Mouse (Mus musculus): ENCODE data around the gene Papola. TPM values are rescaled to one million over a fixed set of nuclear protein-coding genes. Genes with fewer than 3 reads are reported as not detected.
A peak's percentile ranks its signal among the peaks of the same experiment; 100 is the strongest.

Papola gene
- polyA plus RNA-seq, 1 experiment from 2014 or later: 226 TPM

- WGBS: 92% methylated on average over 2 of the region's 2 CpGs
- H3K9ac ChIP-seq (ENCODE audit: low read length): no peak overlapping the region
- H3K4me2 ChIP-seq (ENCODE audit: low read depth, severe bottlenecking): no peak overlapping the region
- no peak overlapping the region for H3K27ac ChIP-seq (replicated peaks; ENCODE audit: low read depth, low read length)
- no peaks in the 10 kb centered on the region for H3K27me3 ChIP-seq (ENCODE audit: control insufficient read depth, insufficient read depth, low read length)
- DNase-seq (ENCODE audit: low spot score): no peak
- no peaks in the 10 kb centered on the region for H3K36me3 ChIP-seq (ENCODE audit: control insufficient read depth, insufficient read depth, low read length)
- no peak overlapping the region for H3K4me3 ChIP-seq (ENCODE audit: low read depth, low read length)
- no peaks in the 10 kb centered on the region for H3K9me3 ChIP-seq (ENCODE audit: control insufficient read depth, low read length)
- ATAC-seq (ENCODE audit: insufficient number of reproducible peaks, low FRiP score, low TSS enrichment, low read depth): no peak
- no peaks in the 10 kb centered on the region for H3K4me1 ChIP-seq (ENCODE audit: control insufficient read depth, insufficient read depth, low read length)
Observed at GRCm38 (mm10) chr12:105758911-105759310, 25.6 kb upstream of the Papola start.

GRCm38 (mm10) chr12:105759849-105760478 lies 24.5 kb upstream of the Papola start:
- 24% methylated on average over 10 of the region's 10 CpGs for WGBS
- Histone ChIP-seq H3K4me1 (ENCODE audit: control insufficient read depth, insufficient read depth, low read length) (no peaks in the 10 kb centered on the region), H3K4me3 (ENCODE audit: low read depth, low read length) (no peak overlapping the region), H3K9me3 (ENCODE audit: control insufficient read depth, low read length) (no peaks in the 10 kb centered on the region), H3K27me3 (ENCODE audit: control insufficient read depth, insufficient read depth, low read length) (no peaks in the 10 kb centered on the region), H3K36me3 (ENCODE audit: control insufficient read depth, insufficient read depth, low read length) (no peaks in the 10 kb centered on the region), H3K9ac (ENCODE audit: low read length) (no peak overlapping the region), H3K4me2 (ENCODE audit: low read depth, severe bottlenecking) (no peak overlapping the region), H3K27ac (replicated peaks; ENCODE audit: low read depth, low read length) (no peak overlapping the region)
- DNase-seq (ENCODE audit: low spot score) (no peak), ATAC-seq (ENCODE audit: insufficient number of reproducible peaks, low FRiP score, low TSS enrichment, low read depth) (no peak)

- WGBS: 83% methylated on average over 11 of the region's 11 CpGs
- ATAC-seq (ENCODE audit: insufficient number of reproducible peaks, low FRiP score, low TSS enrichment, low read depth) (no peak), DNase-seq (ENCODE audit: low spot score) (no peak)
- Histone ChIP-seq H3K4me2 (ENCODE audit: low read depth, severe bottlenecking) (no peak overlapping the region), H3K27me3 (ENCODE audit: control insufficient read depth, insufficient read depth, low read length) (no peaks in the 10 kb centered on the region), H3K27ac (replicated peaks; ENCODE audit: low read depth, low read length) (no peak overlapping the region), H3K9me3 (ENCODE audit: control insufficient read depth, low read length) (no peaks in the 10 kb centered on the region), H3K9ac (ENCODE audit: low read length) (no peak overlapping the region), H3K36me3 (ENCODE audit: control insufficient read depth, insufficient read depth, low read length) (no peaks in the 10 kb centered on the region), H3K4me3 (ENCODE audit: low read depth, low read length) (no peak overlapping the region), H3K4me1 (ENCODE audit: control insufficient read depth, insufficient read depth, low read length) (no peaks in the 10 kb centered on the region)
Observed at GRCm38 (mm10) chr12:105761171-105761570, 23.3 kb upstream of the Papola start.

- DNase-seq (ENCODE audit: low spot score) (no peak), ATAC-seq (ENCODE audit: insufficient number of reproducible peaks, low FRiP score, low TSS enrichment, low read depth) (no peak)
- Histone ChIP-seq H3K9me3 (ENCODE audit: control insufficient read depth, low read length) (no peaks in the 10 kb centered on the region), H3K4me2 (ENCODE audit: low read depth, severe bottlenecking) (no peak overlapping the region), H3K27ac (replicated peaks; ENCODE audit: low read depth, low read length) (no peak overlapping the region), H3K4me3 (ENCODE audit: low read depth, low read length) (no peak overlapping the region), H3K27me3 (ENCODE audit: control insufficient read depth, insufficient read depth, low read length) (no peaks in the 10 kb centered on the region), H3K36me3 (ENCODE audit: control insufficient read depth, insufficient read depth, low read length) (no peaks in the 10 kb centered on the region), H3K9ac (ENCODE audit: low read length) (no peak overlapping the region), H3K4me1 (ENCODE audit: control insufficient read depth, insufficient read depth, low read length) (no peaks in the 10 kb centered on the region)
- 81% methylated on average over 3 of the region's 3 CpGs for WGBS
Observed at GRCm38 (mm10) chr12:105761629-105762028, 22.9 kb upstream of the Papola start.

GRCm38 (mm10) chr12:105769700-105770099 lies 14.8 kb upstream of the Papola start:
- Histone ChIP-seq H3K9me3 (ENCODE audit: control insufficient read depth, low read length) (no peaks in the 10 kb centered on the region), H3K27me3 (ENCODE audit: control insufficient read depth, insufficient read depth, low read length) (no peaks in the 10 kb centered on the region), H3K4me2 (ENCODE audit: low read depth, severe bottlenecking) (no peak overlapping the region), H3K4me1 (ENCODE audit: control insufficient read depth, insufficient read depth, low read length) (no peaks in the 10 kb centered on the region), H3K27ac (replicated peaks; ENCODE audit: low read depth, low read length) (no peak overlapping the region), H3K4me3 (ENCODE audit: low read depth, low read length) (no peak overlapping the region), H3K9ac (ENCODE audit: low read length) (no peak overlapping the region), H3K36me3 (ENCODE audit: control insufficient read depth, insufficient read depth, low read length) (no peaks in the 10 kb centered on the region)
- DNase-seq (ENCODE audit: low spot score): no peak
- ATAC-seq (ENCODE audit: insufficient number of reproducible peaks, low FRiP score, low TSS enrichment, low read depth): no peak
- 76% methylated on average over 10 of the region's 10 CpGs for WGBS

- H3K36me3 ChIP-seq (ENCODE audit: control insufficient read depth, insufficient read depth, low read length): no peaks in the 10 kb centered on the region
- no peaks in the 10 kb centered on the region for H3K27me3 ChIP-seq (ENCODE audit: control insufficient read depth, insufficient read depth, low read length)
- no peak overlapping the region for H3K27ac ChIP-seq (replicated peaks; ENCODE audit: low read depth, low read length)
- no peaks in the 10 kb centered on the region for H3K9me3 ChIP-seq (ENCODE audit: control insufficient read depth, low read length)
- ATAC-seq (ENCODE audit: insufficient number of reproducible peaks, low FRiP score, low TSS enrichment, low read depth) (no peak), DNase-seq (ENCODE audit: low spot score) (no peak)
- no peak overlapping the region for H3K9ac ChIP-seq (ENCODE audit: low read length)
- H3K4me3 ChIP-seq (ENCODE audit: low read depth, low read length): no peak overlapping the region
- H3K4me1 ChIP-seq (ENCODE audit: control insufficient read depth, insufficient read depth, low read length): no peaks in the 10 kb centered on the region
- H3K4me2 ChIP-seq (ENCODE audit: low read depth, severe bottlenecking): no peak overlapping the region
- WGBS: 80% methylated on average over 7 of the region's 7 CpGs
Observed at GRCm38 (mm10) chr12:105774871-105775270, 9.6 kb upstream of the Papola start.

GRCm38 (mm10) chr12:105777651-105778050 lies 6.8 kb upstream of the Papola start:
- Histone ChIP-seq H3K27me3 (ENCODE audit: control insufficient read depth, insufficient read depth, low read length) (no peaks in the 10 kb centered on the region), H3K4me3 (ENCODE audit: low read depth, low read length) (no peak overlapping the region), H3K36me3 (ENCODE audit: control insufficient read depth, insufficient read depth, low read length) (no peaks in the 10 kb centered on the region), H3K4me2 (ENCODE audit: low read depth, severe bottlenecking) (no peak overlapping the region), H3K4me1 (ENCODE audit: control insufficient read depth, insufficient read depth, low read length) (no peaks in the 10 kb centered on the region), H3K9me3 (ENCODE audit: control insufficient read depth, low read length) (no peaks in the 10 kb centered on the region), H3K9ac (ENCODE audit: low read length) (no peak overlapping the region), H3K27ac (replicated peaks; ENCODE audit: low read depth, low read length) (no peak overlapping the region)
- 88% methylated on average over 4 of the region's 4 CpGs for WGBS
- DNase-seq (ENCODE audit: low spot score): no peak
- ATAC-seq (ENCODE audit: insufficient number of reproducible peaks, low FRiP score, low TSS enrichment, low read depth): no peak

- 1% methylated on average over 42 of the region's 53 CpGs for WGBS
- peak; percentile 75 for DNase-seq (ENCODE audit: low spot score)
Observed at GRCm38 (mm10) chr12:105785000-105785774, 693 bp downstream of the Papola start.

More at GRCm38 (mm10) chr12:105785000-105785774, 693 bp downstream of the Papola start:
- ATAC-seq (ENCODE audit: insufficient number of reproducible peaks, low FRiP score, low TSS enrichment, low read depth): peak; percentile 61
- Histone ChIP-seq H3K27ac (replicated peaks; ENCODE audit: low read depth, low read length) (peak overlapping the region; percentile 93), H3K9ac (ENCODE audit: low read length) (peak overlapping the region; percentile 96), H3K27me3 (ENCODE audit: control insufficient read depth, insufficient read depth, low read length) (no peaks in the 10 kb centered on the region), H3K36me3 (ENCODE audit: control insufficient read depth, insufficient read depth, low read length) (peaks cover 3% of the 10 kb centered on the region; the same call in 1 of the 2 replicates), H3K4me3 (ENCODE audit: low read depth, low read length) (peak overlapping the region; percentile 74), H3K9me3 (ENCODE audit: control insufficient read depth, low read length) (no peaks in the 10 kb centered on the region), H3K4me1 (ENCODE audit: control insufficient read depth, insufficient read depth, low read length) (peaks cover 3% of the 10 kb centered on the region; the same call in 1 of the 2 replicates), H3K4me2 (ENCODE audit: low read depth, severe bottlenecking) (peak overlapping the region; percentile 51)

Measured in limb, embryonic 11.5 days (tissue).